ENCODE assay signal across 16 mouse cellular contexts in the genomic region with DNA sequence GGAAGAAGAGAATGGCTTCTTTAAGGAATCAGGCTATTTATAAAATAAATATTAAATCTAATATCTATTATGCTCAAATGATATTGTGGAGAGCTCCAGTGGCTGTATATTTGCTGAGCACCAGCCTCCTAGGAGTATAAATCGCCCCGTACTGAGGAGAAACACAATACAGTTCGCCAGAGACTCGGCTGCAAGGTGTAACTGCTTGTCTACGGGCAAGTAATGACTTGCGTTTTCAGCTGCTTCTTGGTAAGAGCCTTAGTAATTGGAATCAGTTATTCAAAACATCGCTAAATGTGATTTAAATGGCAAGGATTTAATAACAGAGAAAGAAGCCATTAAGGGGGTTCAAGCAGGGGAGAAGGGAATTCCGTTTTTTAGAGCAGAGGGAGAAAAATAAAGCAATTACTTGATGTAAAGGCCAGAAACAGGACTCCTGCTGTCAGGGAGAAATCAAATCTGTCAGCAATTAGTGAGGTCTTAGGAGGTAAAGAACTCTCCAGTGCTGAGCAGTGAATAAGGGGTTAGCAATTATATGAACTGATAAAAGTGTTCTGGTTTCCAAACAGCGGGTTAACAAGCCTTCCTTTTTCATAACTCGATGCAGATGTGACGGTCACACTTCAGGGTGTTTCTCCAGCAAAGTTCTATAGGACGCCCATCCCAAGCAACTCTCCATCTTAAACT.
DNase-seq lines count a peak whose midpoint lies in the region; ATAC-seq lines count a peak whose summit lies in the region.
"Had no signal": no experiment of that assay in that cellular context is flagged by ENCODE, and none has a peak within 500 bp of the region (broad histone marks: within the 10 kb centered on the region; RNA-seq: fewer than 3 reads in every experiment).

No protein-coding gene starts in this region.

- H3K9me3 ChIP-seq in neural tube, embryonic 13.5 days = no peaks in the 10 kb centered on the region
- no peaks in the 10 kb centered on the region for H3K9me3 ChIP-seq in forebrain, embryonic 15.5 days
- H3K9me3 ChIP-seq in limb, embryonic 11.5 days (ENCODE audit: control insufficient read depth, low read length) = no peaks in the 10 kb centered on the region
- H3K9me3 ChIP-seq in heart, embryonic 12.5 days (replicated peaks) = no peaks in the 10 kb centered on the region
- H3K9me3 ChIP-seq: G1E; liver, embryonic 15.5 days had no signal

- ATAC-seq in neural tube, embryonic 13.5 days (ENCODE audit: low read depth) = no peak
- 0 out of 2 replicates have a peak, but pooled peaks have one; percentile 35 for ATAC-seq in forebrain, embryonic 15.5 days (replicated peaks)
- ATAC-seq in limb, embryonic 11.5 days (ENCODE audit: insufficient number of reproducible peaks, low FRiP score, low TSS enrichment, low read depth) = peak; percentile 73
- no peak for ATAC-seq in heart, embryonic 12.5 days (ENCODE audit: insufficient number of reproducible peaks, low FRiP score)

- H3K4me1 ChIP-seq in neural tube, embryonic 13.5 days (replicated peaks) = peaks cover 15% of the 10 kb centered on the region
- peaks cover 15% of the 10 kb centered on the region for H3K4me1 ChIP-seq in forebrain, embryonic 15.5 days
- H3K4me1 ChIP-seq in limb, embryonic 11.5 days (ENCODE audit: control insufficient read depth, insufficient read depth, low read length) = peaks cover 10% of the 10 kb centered on the region; the same call in 1 of the 2 replicates
- H3K4me1 ChIP-seq in heart, embryonic 12.5 days (replicated peaks) = no peaks in the 10 kb centered on the region
- H3K4me1 ChIP-seq: liver, embryonic 15.5 days had no signal

- no peaks in the 10 kb centered on the region for H3K36me3 ChIP-seq in neural tube, embryonic 13.5 days
- no peaks in the 10 kb centered on the region for H3K36me3 ChIP-seq in forebrain, embryonic 15.5 days
- H3K36me3 ChIP-seq in limb, embryonic 11.5 days (ENCODE audit: control insufficient read depth, insufficient read depth, low read length) = no peaks in the 10 kb centered on the region
- H3K36me3 ChIP-seq in heart, embryonic 12.5 days = no peaks in the 10 kb centered on the region
- H3K36me3 ChIP-seq: G1E; liver, embryonic 15.5 days had no signal

- WGBS in neural tube, embryonic 13.5 days = 29% methylated on average over 12 of the region's 12 CpGs
- WGBS in forebrain, embryonic 15.5 days = 3% methylated on average over 12 of the region's 12 CpGs
- 7% methylated on average over 12 of the region's 12 CpGs for WGBS in limb, embryonic 11.5 days
- 69% methylated on average over 12 of the region's 12 CpGs for WGBS in heart, embryonic 12.5 days

- no peak for DNase-seq in neural tube, embryonic 10.5 days (ENCODE audit: extremely low spot score, low spot score)
- peak; percentile 57 for DNase-seq in limb, embryonic 11.5 days (ENCODE audit: low spot score)
- DNase-seq in cerebellum, postnatal 14 days = no peak
- no peak for DNase-seq in thymus, postnatal 25 days
- DNase-seq in layer of hippocampus, adult 9-11 months = no peak
- DNase-seq: cerebellum, postnatal 25 days; heart, adult 2 months; heart, postnatal 4 days; thymus, adult 2 months had no signal

- no peak overlapping the region; the same call in 1 of the 2 replicates for H3K27ac ChIP-seq in neural tube, embryonic 13.5 days (replicated peaks)
- H3K27ac ChIP-seq in forebrain, embryonic 15.5 days (replicated peaks) = no peak overlapping the region
- no peak overlapping the region for H3K27ac ChIP-seq in limb, embryonic 11.5 days (replicated peaks; ENCODE audit: low read depth, low read length)
- no peak overlapping the region for H3K27ac ChIP-seq in heart, embryonic 12.5 days (ENCODE audit: poor library complexity, severe bottlenecking)
- H3K27ac ChIP-seq: heart, adult 2 months; kidney, postnatal 0 days; liver, embryonic 15.5 days; macrophage had no signal

- H3K9ac ChIP-seq in neural tube, embryonic 13.5 days = no peak overlapping the region
- no peak overlapping the region for H3K9ac ChIP-seq in forebrain, embryonic 15.5 days (replicated peaks)
- H3K9ac ChIP-seq in limb, embryonic 11.5 days (ENCODE audit: low read length) = no peak overlapping the region
- no peak overlapping the region for H3K9ac ChIP-seq in heart, embryonic 12.5 days
- H3K9ac ChIP-seq: liver, embryonic 15.5 days had no signal

- no peak overlapping the region for H3K4me3 ChIP-seq in neural tube, embryonic 13.5 days
- H3K4me3 ChIP-seq in forebrain, embryonic 15.5 days = no peak overlapping the region
- H3K4me3 ChIP-seq in limb, embryonic 11.5 days (ENCODE audit: low read depth, low read length) = no peak overlapping the region
- H3K4me3 ChIP-seq in heart, embryonic 12.5 days = no peak overlapping the region
- H3K4me3 ChIP-seq: heart, adult 2 months; liver, embryonic 15.5 days had no signal

- H3K4me2 ChIP-seq in neural tube, embryonic 13.5 days = peak overlapping the region; percentile 15; the same call in 1 of the 2 replicates
- H3K4me2 ChIP-seq in forebrain, embryonic 15.5 days (replicated peaks) = peak overlapping the region; percentile 29
- 0 out of 2 replicates have a peak overlapping the region, but pooled peaks have one; percentile 22 for H3K4me2 ChIP-seq in limb, embryonic 11.5 days (ENCODE audit: low read depth, severe bottlenecking)
- no peak overlapping the region for H3K4me2 ChIP-seq in heart, embryonic 12.5 days
- H3K4me2 ChIP-seq: liver, embryonic 15.5 days had no signal

- no peaks in the 10 kb centered on the region for H3K27me3 ChIP-seq in neural tube, embryonic 13.5 days
- H3K27me3 ChIP-seq in forebrain, embryonic 15.5 days = no peaks in the 10 kb centered on the region
- no peaks in the 10 kb centered on the region for H3K27me3 ChIP-seq in limb, embryonic 11.5 days (ENCODE audit: control insufficient read depth, insufficient read depth, low read length)
- no peaks in the 10 kb centered on the region for H3K27me3 ChIP-seq in heart, embryonic 12.5 days (replicated peaks)
- H3K27me3 ChIP-seq: liver, embryonic 15.5 days had no signal

Comparison
In these comparisons a context has a peak if more than half of its experiments do, and no peak if none do; other contexts are left out.
1. ATAC-seq: peak in forebrain, embryonic 15.5 days (single experiment) and limb, embryonic 11.5 days (single experiment); none in neural tube, embryonic 13.5 days (single experiment) and heart, embryonic 12.5 days (single experiment).